Mouse (Mus musculus): ENCODE data around the gene B4galt7. TPM values are rescaled to one million over a fixed set of nuclear protein-coding genes. Genes with fewer than 3 reads are reported as not detected.

The B4galt7 gene
- 10 to 100 TPM; 37.2 to 52.2 TPM for polyA plus RNA-seq (2017; shearing (Covaris generic))

DNA sequence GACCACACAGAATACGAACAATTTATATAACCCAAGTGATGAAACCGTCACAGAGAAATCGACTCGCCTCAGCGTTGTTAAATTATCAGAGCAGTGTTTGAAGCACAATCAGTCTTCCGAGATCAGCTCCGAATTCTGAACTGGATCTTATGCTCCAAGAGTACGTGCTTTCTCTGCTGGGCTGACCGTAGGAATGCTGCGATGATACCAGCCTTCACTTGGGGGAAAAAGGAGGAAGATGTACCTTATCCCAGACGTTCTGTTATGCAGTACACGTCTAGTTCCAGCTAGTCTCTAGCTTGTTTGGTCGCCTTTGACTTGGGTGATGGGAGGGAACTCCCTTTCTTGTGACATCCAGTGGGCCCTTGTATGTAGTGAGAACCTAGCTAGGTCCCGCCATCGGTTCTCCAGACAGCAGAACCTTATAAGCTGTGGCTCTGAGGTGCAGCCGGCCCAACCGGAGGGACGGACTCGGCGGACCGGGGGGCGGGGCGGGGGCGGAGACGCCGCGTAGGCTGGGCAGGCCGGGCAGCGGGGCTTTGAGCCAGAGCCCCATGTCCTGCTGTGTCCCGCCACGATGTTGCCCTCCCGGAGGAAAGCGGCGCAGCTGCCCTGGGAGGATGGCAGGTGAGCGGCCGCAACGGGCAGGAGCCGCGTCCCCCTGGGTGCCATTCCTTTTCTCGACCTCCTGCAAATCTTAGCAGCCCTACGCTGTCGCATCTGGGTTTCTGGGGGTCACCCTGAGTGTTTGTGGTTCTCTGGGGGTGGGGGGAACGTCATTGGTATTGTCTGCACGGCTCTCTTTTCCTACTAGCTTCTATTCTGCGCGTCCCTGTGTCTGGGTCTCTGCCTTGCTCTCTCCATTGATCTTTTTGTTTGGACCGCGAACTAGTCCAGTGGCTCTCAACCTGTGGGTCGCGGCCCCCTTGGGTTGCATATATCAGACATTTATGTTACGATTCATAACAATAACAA, at the start of gene B4galt7:
Gene B4galt7 (plus strand): TSS at position 331 of the 975 bp plus-strand sequence.

GRCm38 (mm10) chr13:55571027-55571751, 28.5 kb upstream of the B4galt7 start, which contains the start of gene Fam193b:
Gene Fam193b, minus strand, starts transcription at chr13:55571120.

GRCm38 (mm10) chr13:55573432-55573831, 26.3 kb upstream of the B4galt7 start, which contains the start of gene Tmed9:
Gene Tmed9, plus strand, starts transcription at chr13:55573732.

GRCm38 (mm10) chr13:55622649-55623541, 23.2 kb downstream of the B4galt7 start, which contains the start of gene Caml:
Gene Caml, plus strand, starts transcription at chr13:55623005.

GRCm38 (mm10) chr13:55634639-55635127, 35.0 kb downstream of the B4galt7 start, which contains the start of gene Ddx46:
Gene Ddx46, plus strand, starts transcription at chr13:55635027.

Other genes starting within 250 kb of the B4galt7 start
- 100 to 1,000 TPM; 138 to 149 TPM for gene Lman2, start 237.1 kb upstream of the B4galt7 start, polyA plus RNA-seq (2017; shearing (Covaris generic))
- 100 to 1,000 TPM; 144 to 172 TPM for gene Rgs14, start 230.2 kb upstream of the B4galt7 start, polyA plus RNA-seq (2017; shearing (Covaris generic))
- under 1 TPM; 0.05 to 0.13 TPM for gene Slc34a1, start 201.7 kb upstream of the B4galt7 start, polyA plus RNA-seq (2017; shearing (Covaris generic))
- gene Pfn3, start 184.7 kb upstream of the B4galt7 start, polyA plus RNA-seq (2017; shearing (Covaris generic)), result not detected
- not detected for gene F12, start 173.1 kb upstream of the B4galt7 start, polyA plus RNA-seq (2017; shearing (Covaris generic))
- 100 to 1,000 TPM; 281 to 356 TPM for gene Grk6, start 154.8 kb upstream of the B4galt7 start, polyA plus RNA-seq (2017; shearing (Covaris generic))
- gene Prr7, start 135.6 kb upstream of the B4galt7 start, polyA plus RNA-seq (2017; shearing (Covaris generic)), result 1 to 10 TPM; 1.7 to 2.1 TPM
- gene Dbn1, start 111.8 kb upstream of the B4galt7 start, polyA plus RNA-seq (2017; shearing (Covaris generic)), result not detected
- gene Pdlim7, start 86.2 kb upstream of the B4galt7 start, polyA plus RNA-seq (2017; shearing (Covaris generic)), result 10 to 100 TPM; 14.8 to 15.1 TPM
- gene Dok3, start 70.6 kb upstream of the B4galt7 start, polyA plus RNA-seq (2017; shearing (Covaris generic)), result 1 to 10 TPM; 2.4 to 8.6 TPM
- 10 to 100 TPM; 78.5 to 92.3 TPM for gene Ddx41, start 63.2 kb upstream of the B4galt7 start, polyA plus RNA-seq (2017; shearing (Covaris generic))
- gene Fam193b, start 28.8 kb upstream of the B4galt7 start, polyA plus RNA-seq (2017; shearing (Covaris generic)), result 10 to 100 TPM; 53.3 to 66.9 TPM
- 100 to 1,000 TPM; 266 to 288 TPM for gene Tmed9, start 26.2 kb upstream of the B4galt7 start, polyA plus RNA-seq (2017; shearing (Covaris generic))
- gene Caml, start 23.1 kb downstream of the B4galt7 start, polyA plus RNA-seq (2017; shearing (Covaris generic)), result 10 to 100 TPM; 32.7 to 40.6 TPM
- gene Ddx46, start 35.1 kb downstream of the B4galt7 start, polyA plus RNA-seq (2017; shearing (Covaris generic)), result 10 to 100 TPM; 60.5 to 74.3 TPM
- 10 to 100 TPM; 19.0 to 26.0 TPM for gene B230219D22Rik, start 93.2 kb downstream of the B4galt7 start, polyA plus RNA-seq (2017; shearing (Covaris generic))
- 10 to 100 TPM; 51.4 to 65.6 TPM for gene Txndc15, start 114.8 kb downstream of the B4galt7 start, polyA plus RNA-seq (2017; shearing (Covaris generic))
- 10 to 100 TPM; 50.3 to 54.4 TPM for gene Pcbd2, start 127.5 kb downstream of the B4galt7 start, polyA plus RNA-seq (2017; shearing (Covaris generic))
- 1 to 10 TPM in 1 of 2 experiments, not detected in 1; 1.6 TPM for gene Catsper3, start 184.7 kb downstream of the B4galt7 start, polyA plus RNA-seq (2017; shearing (Covaris generic))
- under 1 TPM in 1 of 2 experiments, not detected in 1; 0.77 TPM for gene Pitx1, start 236.3 kb downstream of the B4galt7 start, polyA plus RNA-seq (2017; shearing (Covaris generic))

All from inflammation-experienced regulatory T-cells (primary cell).